Mouse (Mus musculus) heart, postnatal 25 days (tissue): ENCODE data around the gene Igf1r. TPM values are rescaled to one million over a fixed set of nuclear protein-coding genes. Genes with fewer than 3 reads are reported as not detected.

ENCODE experiments used
- DNase-seq: peaks from one replicate; pipeline ENCODE4 v3.0.0; 2022; ENCODE audit warnings: low spot score
- intact Hi-C: fragments of 180-260 bp; cut with DNase I; formaldehyde crosslinking; loops from one replicate; pipeline ENCODE4 v1.15.1; 2025
- total RNA-seq, 2 experiments: library from RNA; stranded (reverse); gene quantifications; 2 replicates each; pipeline ENCODE4 v1.2.3; 2021

Igf1r gene
- total RNA-seq, 2 experiments from 2014 or later = 12.7 to 18.8 TPM

DNA sequence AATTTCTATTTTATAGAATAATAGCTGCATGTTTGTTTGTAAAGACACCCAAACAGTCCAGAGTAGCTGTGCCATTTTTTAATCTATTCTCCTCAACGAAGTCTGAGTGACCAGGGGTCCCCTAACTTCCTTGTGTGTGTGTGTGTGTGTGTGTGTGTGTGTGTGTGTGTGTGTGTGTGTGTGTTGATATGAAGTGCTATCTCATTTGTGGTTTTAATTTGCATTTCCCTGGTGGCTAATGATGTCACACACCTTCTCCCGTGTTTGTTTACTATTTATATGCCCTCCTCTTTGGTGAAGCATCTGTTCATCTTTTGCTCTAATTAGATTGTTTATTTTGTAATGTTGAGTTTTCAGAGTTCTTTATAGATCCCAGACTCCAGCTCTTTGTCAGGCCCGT lies 117.4 kb downstream of the Igf1r start:
- intact Hi-C loops = loop anchor here (5.0 kb wide), 2 partner anchors 57 to 118 kb away; partner anchors contain the start of gene Igf1r
- no peak for DNase-seq

DNA sequence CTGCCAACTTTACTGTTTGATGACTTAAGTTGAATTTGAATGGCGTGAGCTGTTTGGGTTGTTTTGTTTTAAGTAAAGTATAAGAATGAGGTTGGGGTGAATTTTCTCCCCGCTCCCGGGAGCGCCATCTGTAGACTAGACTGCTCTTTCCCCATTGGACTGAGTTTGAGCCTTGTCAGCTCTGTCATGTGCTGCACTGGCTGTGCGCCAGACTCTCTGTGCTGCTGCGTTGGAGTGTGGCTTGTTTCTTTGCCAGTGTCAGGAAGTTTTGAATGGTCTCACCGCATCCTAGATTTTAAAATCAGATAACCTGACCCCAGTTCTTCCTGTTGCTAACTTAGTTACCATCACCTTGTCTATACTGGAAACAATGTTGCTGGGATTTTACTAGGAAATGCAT lies 118.0 kb downstream of the Igf1r start:
- intact Hi-C loops = loop anchor here (5.0 kb wide), 2 partner anchors 57 to 118 kb away; partner anchors contain the start of gene Igf1r
- DNase-seq = peak; percentile 51

DNA sequence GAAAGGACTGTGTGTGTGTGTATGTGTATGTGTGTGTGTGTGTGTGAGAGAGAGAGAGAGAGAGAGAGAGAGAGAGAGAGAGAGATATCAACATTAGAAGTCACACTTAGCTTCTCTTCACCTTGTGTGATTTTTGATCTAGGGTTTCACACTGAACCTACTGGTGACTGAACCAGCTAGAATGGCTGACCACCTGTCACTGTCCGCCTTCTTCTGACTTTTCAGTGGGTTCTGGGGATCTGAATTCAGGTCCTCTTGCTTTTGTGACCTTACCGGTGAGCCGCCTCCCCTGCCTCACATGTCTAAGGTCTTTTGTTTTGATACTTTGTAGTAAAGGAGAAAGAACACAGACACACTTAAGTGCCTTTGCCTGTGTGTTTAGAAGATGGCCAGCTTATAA lies 118.4 kb downstream of the Igf1r start:
- intact Hi-C loops = loop anchor here (5.0 kb wide), 2 partner anchors 56 to 119 kb away; partner anchors contain the start of gene Igf1r
- no peak for DNase-seq

DNA sequence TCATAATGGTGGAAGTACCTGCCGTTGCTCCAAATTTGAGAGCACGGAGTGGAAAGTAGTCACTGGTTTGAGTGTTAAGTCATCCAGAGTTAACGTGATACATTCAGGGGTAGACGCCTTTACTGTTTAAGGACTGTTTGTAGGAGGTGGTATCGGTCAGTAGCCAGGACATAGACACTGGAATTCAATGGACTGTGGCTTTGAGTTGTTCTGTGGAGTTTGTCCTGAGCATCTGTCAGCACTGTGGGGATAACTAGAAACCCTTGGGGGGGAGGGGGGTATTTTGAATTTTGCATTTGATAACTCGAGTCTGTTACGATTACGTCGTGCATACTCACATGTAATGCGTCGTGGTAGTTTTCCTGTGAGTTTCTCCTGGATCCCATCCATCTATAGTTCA lies 119.1 kb downstream of the Igf1r start:
- no peak for DNase-seq
- intact Hi-C loops = loop anchor here (5.0 kb wide), 2 partner anchors 56 to 119 kb away; partner anchors contain the start of gene Igf1r

DNA sequence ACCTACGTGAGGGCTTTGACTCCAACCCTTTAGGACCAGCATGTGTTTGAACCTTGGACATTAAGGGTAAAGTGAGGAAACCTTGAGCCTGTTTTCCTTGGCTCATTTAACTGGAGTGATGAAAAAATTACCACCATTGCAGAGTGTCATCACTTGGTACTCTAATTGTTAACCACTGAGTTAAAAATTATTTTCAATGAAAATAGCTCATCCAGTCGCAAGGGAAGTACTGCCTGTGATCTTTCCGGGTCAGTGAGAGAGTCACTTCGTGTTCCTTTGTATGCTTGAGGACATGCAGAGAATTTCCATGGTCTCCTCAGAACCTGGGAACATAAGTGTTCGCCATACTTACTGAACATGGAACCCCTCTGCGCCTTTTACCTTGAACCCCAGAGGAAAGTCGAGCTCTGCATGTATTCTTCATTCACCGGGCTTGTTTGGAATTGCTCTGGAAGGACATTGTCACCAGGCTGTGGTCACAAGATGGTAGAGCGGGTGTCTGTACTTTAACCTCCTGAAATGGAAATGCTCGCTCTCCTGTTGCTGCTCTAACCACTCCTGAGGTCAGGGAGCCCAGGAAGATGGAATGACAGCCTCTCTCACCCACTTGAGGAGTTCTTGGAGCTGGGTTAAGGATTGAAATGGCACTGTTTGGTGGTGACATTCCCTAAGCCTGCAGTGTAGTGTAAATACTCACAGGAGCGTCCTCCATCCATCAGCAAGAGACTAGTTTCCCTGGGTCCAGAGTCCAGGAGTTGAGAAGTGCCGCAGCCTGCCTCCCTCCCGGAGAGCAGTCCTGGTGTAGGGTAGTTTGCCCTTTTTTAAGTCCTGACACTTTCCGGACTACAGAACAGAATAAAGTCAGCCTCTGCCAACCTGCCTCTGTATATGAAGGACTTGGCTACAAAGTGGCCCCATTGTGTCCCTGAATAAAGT lies 120.2 kb downstream of the Igf1r start:
- intact Hi-C loops = loop anchor here (5.0 kb wide), 2 partner anchors 55 to 120 kb away; partner anchors contain the start of gene Igf1r
- no peak for DNase-seq

DNA sequence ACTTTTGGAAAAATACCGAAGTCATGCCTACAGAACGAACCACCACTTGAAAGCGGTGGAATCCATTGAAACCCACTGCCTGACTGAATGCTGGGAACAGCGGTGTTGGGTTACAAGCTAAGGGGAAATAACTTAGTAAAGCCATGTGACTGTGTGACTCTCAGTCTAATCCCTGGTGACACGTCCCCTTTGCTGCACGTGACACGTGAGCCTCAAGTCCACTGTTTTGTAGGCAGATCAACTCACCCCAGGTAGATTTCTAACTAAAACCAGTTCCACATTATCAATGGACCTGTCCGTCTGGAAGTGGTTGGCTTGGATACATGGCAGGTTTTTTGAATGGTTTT lies 120.8 kb downstream of the Igf1r start:
- no peak for DNase-seq
- intact Hi-C loops = loop anchor here (5.0 kb wide), 2 partner anchors 54 to 121 kb away; partner anchors contain the start of gene Igf1r

DNA sequence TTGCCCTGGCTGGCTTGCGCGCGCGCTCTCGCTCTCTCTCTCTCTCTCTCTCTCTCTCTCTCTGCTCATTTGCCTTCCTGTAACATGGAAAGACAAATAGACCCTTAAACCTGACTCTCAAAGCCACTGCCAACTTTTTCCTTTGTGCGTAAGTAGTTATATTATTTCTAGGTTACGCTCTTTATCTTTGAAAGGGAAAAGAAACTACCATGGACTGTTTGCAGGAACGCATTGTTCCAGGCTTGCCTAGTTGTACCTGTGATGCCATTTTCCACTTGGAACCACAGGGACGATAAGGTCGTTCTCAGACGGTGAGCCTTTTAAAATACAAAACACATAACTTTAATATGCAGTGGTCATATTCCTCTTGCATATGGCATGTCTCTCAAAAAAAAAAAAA lies 122.1 kb downstream of the Igf1r start:
- intact Hi-C loops = loop anchor here (5.0 kb wide), 2 partner anchors 53 to 122 kb away; partner anchors contain the start of gene Igf1r

DNA sequence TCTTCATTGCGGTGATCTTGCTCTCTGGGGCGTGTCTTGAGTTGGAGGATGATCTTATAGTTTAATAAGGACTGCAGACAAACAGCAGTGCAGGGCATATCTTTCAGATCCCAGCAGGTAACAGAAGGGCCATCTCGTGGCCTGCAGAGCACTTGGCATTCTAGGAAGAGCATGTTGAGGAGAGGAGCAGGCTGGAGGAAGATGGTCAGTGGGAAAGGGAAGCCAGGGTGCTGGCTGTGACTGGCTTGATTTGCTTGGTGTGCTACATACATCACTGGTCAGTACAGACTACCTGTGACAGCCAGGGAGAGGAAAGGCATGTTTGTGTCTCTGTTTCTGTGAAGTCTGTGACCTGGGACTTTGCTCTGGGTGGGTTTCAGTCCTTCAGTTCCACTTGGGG lies 122.8 kb downstream of the Igf1r start:
- no peak for DNase-seq
- intact Hi-C loops = no loop called here

More for the DNA sequence above, 122.1 kb downstream of the Igf1r start:
- no peak for DNase-seq

DNA sequence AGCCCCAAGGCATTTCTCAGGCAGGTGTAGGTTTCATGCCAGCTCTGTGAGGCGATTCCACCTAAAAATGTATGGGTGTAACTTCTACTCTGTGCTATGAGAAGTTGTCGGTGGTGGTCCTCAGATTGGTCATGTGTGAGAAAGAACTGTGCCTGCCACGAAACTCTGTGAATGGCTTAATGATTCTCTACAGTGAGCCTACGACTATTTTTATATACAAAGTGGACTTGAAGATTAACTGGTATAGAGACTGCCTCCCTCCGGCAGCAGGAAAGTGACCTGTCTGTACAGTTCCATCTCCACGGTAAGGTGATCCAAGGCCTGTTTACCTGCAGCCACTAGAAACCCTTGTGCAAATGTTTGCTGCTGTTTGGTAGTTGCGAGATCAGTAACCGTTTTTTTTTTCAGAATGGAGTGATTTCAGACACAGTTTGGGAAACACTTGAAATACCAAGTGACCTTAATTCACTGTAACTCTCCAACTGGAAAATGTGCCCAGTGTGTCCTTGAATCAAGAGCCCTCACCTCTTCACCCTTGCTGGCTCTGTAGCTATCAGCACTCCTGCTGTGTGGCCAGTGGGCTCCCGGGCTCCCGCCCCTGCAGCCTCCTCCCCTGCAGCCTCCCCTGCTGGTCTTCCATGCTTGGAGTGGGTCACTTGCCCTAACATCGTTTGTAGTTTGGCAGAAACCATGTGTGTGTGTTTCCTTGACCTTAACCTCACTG lies 127.7 kb downstream of the Igf1r start:
- no peak for DNase-seq
- intact Hi-C loops = no loop called here

DNA sequence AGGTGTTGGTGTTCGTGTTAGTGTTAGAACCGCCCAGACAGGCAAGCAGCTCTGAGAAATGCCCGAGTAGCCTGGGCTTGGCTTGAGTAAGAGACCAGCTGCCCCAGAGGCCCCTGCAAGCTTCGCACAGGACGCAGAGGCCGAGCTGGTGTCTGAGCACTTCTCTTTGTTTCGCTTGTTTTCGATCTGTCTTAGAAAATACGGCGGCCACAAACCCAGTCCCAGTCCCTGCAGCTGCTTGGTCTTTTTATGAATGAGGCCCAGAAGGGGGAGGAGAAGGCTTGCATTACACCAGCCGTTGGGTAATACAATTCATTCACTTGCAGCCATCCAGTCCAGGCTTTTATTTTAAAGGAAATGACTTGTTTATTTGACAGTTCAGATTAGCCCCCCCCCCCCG lies 132.7 kb downstream of the Igf1r start:
- intact Hi-C loops = loop anchor here (5.0 kb wide), 1 partner anchor 42 kb away; no protein-coding TSS in a partner anchor
- DNase-seq = peak; percentile 26

DNA sequence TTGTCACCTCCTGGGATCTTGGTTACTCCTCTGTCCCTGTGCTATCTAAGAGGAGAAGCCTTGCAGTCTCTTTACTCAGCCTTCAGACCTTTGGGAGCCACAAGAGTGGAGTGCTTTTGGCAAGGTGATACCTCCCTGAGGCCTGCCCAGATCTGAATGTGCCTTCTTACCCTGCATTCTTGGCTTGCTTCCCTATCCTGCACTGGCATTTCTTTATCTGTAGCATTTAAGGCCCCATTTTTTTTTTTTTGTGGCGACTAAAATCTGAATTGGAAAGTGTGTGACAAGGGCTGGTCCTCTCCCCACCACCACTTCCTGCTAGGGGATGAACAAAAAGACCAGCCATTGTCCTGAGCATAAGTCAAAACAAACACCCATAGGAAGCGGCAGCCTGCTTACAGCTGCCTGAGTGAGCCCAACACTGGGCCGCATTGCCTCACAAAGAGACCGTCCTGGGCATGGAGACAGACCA lies 133.3 kb downstream of the Igf1r start:
- intact Hi-C loops = loop anchor here (5.0 kb wide), 1 partner anchor 41 kb away; no protein-coding TSS in a partner anchor
- DNase-seq = no peak

DNA sequence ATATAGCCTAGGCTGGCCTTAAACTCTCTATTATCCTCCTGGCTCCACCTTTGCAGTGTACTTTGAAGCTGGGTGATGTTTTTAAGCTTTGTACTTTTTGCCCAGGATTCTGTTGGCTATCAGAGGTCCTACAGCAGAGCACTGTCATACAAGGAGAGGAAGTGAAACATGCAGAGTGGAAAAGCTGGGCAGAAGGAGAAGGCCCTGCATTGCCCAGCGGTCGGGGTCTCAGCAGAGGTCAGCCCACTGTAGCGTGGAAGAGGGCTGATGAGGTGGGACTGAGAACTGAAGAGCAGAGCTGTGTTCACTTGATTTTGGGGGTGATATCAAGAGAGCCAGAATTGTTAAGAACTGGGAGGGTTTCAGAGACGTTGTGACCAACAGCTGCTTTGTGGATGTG lies 134.9 kb downstream of the Igf1r start:
- no peak for DNase-seq
- intact Hi-C loops = loop anchor here (5.0 kb wide), 1 partner anchor 40 kb away; no protein-coding TSS in a partner anchor

DNA sequence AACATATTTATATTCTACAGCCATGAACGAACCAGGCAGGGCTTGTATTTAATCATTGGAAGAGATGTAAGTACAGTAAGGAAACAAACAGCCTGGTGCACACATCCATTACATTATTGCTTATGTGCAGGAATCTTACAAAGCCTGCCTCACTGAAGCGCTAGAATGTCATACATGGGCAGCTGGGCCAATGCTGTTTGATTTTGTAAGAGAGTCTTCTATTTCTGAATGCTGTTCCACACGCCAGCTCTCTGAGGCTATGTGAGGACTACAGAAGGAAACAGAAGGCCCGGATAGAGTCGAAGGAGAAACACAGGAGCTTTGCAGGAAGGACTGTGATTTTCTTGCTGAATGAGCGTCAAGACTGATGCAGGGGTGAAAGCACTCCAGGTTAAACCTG lies 136.2 kb downstream of the Igf1r start:
- DNase-seq = no peak
- intact Hi-C loops = loop anchor here (5.0 kb wide), 1 partner anchor 38 kb away; no protein-coding TSS in a partner anchor

DNA sequence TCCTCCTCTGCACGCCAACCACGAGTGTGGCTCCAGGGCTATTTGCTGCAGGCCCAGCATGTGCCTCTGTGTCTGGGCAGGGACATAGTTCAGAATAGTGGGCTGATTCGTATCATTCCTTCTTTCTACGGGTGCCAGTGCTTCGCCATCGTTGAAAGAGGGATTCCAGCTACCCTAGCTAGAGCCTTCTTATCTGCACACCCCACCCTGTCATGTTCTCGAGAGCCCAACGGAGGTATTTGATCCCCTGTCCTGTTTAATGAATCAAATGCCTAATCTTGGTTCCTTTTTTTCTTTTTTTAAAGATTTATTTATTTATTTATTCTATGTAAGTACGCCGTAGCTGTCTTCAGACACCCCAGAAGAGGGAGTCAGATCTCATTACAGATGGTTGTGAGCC lies 137.1 kb downstream of the Igf1r start:
- intact Hi-C loops = loop anchor here (5.0 kb wide), 1 partner anchor 38 kb away; no protein-coding TSS in a partner anchor

DNA sequence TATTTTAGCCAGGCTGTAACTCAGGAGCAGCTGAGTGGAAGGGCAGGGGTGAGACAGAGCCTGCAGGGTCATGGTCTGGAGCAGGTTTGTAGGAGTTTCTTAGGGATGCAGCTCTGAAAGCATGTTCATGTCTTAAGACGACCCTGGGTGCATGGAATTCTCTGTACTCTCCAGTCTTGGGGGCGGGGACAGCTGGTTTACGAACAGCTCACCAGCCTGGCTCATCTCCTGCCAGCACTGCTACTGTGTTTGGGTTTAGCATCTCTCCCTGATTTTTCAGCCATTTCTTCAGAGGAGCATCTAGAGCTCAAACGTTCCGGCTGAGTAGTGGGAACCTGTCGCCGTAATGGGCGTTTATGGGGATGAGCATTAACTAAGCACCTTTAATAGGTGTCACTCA lies 137.9 kb downstream of the Igf1r start:
- intact Hi-C loops = no loop called here

More for the DNA sequence above, 137.1 kb downstream of the Igf1r start:
- DNase-seq = no peak

DNA sequence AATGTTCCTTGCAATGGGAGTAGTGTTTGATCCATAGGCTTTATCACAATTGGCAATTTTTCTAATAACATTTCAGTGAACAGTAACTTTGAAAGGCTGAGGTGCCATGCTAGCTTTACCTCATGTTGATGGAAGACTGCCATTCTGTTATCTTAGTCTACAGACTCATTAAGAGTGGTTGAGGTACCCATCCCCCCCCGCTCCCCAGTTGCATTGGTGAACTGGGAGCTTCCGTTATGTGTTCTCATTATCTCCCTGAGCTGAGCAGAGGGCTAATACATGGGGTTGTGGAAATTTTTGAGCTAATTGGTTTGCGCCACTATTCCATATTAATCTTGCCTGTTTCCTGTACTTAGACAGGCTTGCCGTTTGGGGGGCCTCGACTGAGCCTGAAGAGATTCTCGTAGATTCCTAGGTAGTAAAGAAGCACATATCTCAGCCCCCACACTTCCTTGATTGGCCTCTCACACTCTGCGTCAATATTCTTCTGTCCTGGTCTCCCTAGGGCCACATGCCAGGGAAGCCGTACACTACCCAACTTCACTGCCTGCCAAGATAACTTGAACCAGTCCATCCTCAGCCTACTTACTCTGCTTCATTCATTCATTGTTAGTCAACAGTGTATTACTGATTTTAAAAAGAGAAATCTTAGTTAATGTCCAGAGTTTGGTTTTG lies 139.8 kb downstream of the Igf1r start:
- intact Hi-C loops = no loop called here
- DNase-seq = no peak

More for the DNA sequence above, 137.9 kb downstream of the Igf1r start:
- DNase-seq = no peak

DNA sequence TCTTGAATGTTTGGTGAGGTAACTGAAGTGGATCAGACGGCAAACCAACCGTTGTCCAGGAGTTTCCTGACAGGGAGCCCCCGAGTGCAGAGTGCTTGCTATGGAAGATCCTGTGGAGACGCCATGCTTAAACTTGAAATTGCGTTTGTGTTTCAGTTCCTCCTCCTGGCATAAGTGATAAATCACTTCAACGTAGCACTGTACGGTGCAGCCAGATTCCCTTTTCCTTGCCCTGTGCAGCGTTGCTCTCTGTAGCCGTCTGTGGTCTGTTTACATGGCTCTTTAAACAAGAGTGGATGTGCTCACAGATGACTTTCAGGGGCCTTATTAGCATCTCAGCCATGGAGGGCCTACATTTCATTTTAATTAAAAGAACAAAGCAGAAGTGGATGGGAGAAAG lies 141.2 kb downstream of the Igf1r start:
- intact Hi-C loops = no loop called here
- no peak for DNase-seq

DNA sequence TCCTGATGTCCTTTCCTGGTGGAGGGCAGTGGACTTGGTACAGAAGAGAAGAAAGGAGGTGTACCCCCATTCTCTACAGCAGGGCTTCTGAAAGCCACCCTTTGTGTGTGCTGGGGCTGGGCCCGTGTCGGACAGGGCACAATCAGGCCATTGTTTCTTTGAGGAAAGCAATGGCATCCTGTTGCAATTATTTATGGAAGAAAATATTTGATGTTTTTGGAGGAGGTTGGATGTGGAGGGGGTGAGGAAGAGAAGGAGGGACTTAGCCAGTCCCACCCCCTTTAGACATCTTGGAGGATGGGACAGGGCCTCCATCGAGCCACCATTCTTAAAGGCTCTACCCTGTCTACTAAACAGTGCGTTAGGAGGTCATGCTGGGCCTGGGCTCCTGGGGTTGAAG lies 142.9 kb downstream of the Igf1r start:
- no peak for DNase-seq
- intact Hi-C loops = no loop called here

DNA sequence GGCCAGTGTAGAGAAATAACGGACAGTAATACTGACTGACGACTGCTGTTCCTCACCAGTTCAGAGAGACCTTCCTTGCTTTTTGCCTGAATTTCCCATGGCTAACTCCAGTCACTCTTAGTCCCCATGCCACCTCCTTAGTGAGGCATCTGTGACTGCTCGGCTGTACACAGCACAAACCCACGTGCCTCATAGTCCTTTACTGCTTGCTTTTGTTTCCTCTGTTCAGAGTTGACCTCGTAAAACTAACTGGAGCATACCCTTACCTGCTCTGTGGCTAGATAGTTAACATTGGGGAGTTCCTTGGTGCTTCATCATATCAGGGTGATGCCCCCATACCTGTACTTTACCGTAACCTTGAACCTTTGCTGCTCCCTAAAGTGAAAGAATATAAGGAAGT lies 143.8 kb downstream of the Igf1r start:
- no peak for DNase-seq
- intact Hi-C loops = no loop called here
